ENCODE assay signal across 24 mouse cellular contexts in the genomic region with DNA sequence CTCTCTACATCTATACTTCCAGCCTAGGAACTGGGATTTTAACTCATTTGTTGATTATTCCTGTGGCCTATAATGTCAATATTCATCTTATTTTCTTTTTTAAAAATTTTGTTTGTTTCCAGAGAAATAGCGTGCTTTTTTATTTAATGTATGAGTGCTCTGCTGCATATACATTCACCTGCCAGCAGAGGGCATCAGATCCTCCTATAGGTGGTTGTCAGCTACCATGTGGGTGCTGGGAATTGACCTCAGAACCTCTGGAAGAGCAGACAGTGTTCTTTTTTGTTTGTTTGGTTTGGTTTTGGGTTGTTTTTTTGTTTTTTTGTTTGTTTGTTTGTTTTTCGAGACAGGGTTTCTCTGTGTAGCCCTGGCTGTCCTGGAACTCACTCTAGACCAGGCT. TPM values are rescaled to one million over a fixed set of nuclear protein-coding genes. Genes with fewer than 3 reads are reported as not detected.
A peak's percentile ranks its signal among the peaks of the same experiment; 100 is the strongest.
DNase-seq lines count a peak whose midpoint lies in the region; ATAC-seq and TF ChIP-seq lines count a peak whose summit lies in the region.
"Had no signal": no experiment of that assay in that cellular context is flagged by ENCODE, and none has a peak within 500 bp of the region (broad histone marks: within the 10 kb centered on the region; RNA-seq: fewer than 3 reads in every experiment).

No protein-coding gene starts in this region.

- H3K9me3 ChIP-seq in liver, embryonic 14.5 days (ENCODE audit: control insufficient read depth, low read length) = no peaks in the 10 kb centered on the region
- H3K9me3 ChIP-seq in liver, embryonic 12.5 days (replicated peaks) = peaks cover 7% of the 10 kb centered on the region; the same call in 1 of the 2 replicates
- no peaks in the 10 kb centered on the region for H3K9me3 ChIP-seq in ES-Bruce4 (replicated peaks; ENCODE audit: control insufficient read depth, insufficient read depth, low read length, poor library complexity, severe bottlenecking)
- H3K9me3 ChIP-seq: embryonic facial prominence, embryonic 12.5 days; liver, embryonic 15.5 days had no signal

- peak; percentile 40 for TF ChIP-seq CTCF in heart, adult 2 months (IDR thresholded peaks at IDR 0.05)
- TF ChIP-seq CTCF in liver, embryonic 14.5 days (IDR thresholded peaks at IDR 0.05; ENCODE audit: low read depth) = peak; percentile 43
- peak; percentile 4 for TF ChIP-seq CTCF in ES-Bruce4 (IDR thresholded peaks at IDR 0.05; ENCODE audit: low read depth, low read length)
- peak; percentile 7; the same call in 1 of the 2 replicates for TF ChIP-seq CTCF in small intestine, adult 2 months (IDR thresholded peaks at IDR 0.05; ENCODE audit: extremely low read depth, insufficient read length, insufficient replicate concordance, low read depth, low read length)

- no peak overlapping the region for H3K9ac ChIP-seq in heart, adult 2 months (ENCODE audit: low read depth, low read length)
- no peak overlapping the region for H3K9ac ChIP-seq in liver, embryonic 14.5 days (replicated peaks)
- H3K9ac ChIP-seq in liver, embryonic 12.5 days = no peak overlapping the region
- no peak overlapping the region for H3K9ac ChIP-seq in ES-Bruce4 (ENCODE audit: low read depth, poor library complexity, severe bottlenecking)
- H3K9ac ChIP-seq: embryonic facial prominence, embryonic 12.5 days; heart, embryonic 13.5 days; limb, embryonic 12.5 days; liver, embryonic 15.5 days had no signal

- no peaks in the 10 kb centered on the region for H3K27me3 ChIP-seq in heart, adult 2 months (ENCODE audit: control insufficient read depth, insufficient read depth, low read length)
- no peaks in the 10 kb centered on the region for H3K27me3 ChIP-seq in liver, embryonic 14.5 days (ENCODE audit: control insufficient read depth, insufficient read depth, low read length)
- H3K27me3 ChIP-seq in liver, embryonic 12.5 days (replicated peaks) = peaks cover 3% of the 10 kb centered on the region; the same call in 1 of the 2 replicates
- no peaks in the 10 kb centered on the region for H3K27me3 ChIP-seq in ES-Bruce4 (ENCODE audit: control insufficient read depth, insufficient read depth, low read length, poor library complexity, severe bottlenecking)
- H3K27me3 ChIP-seq in small intestine, adult 2 months (ENCODE audit: control insufficient read depth, insufficient read depth, low read length) = no peaks in the 10 kb centered on the region
- H3K27me3 ChIP-seq: liver, embryonic 15.5 days had no signal

- no peak overlapping the region for H3K4me2 ChIP-seq in liver, embryonic 14.5 days (ENCODE audit: low read depth)
- H3K4me2 ChIP-seq in liver, embryonic 12.5 days = no peak overlapping the region
- H3K4me2 ChIP-seq: embryonic facial prominence, embryonic 12.5 days; heart, embryonic 13.5 days; limb, embryonic 12.5 days; liver, embryonic 15.5 days had no signal

- WGBS in heart, adult 2 months = 66% methylated on average over 2 of the region's 2 CpGs
- 59% methylated on average over 2 of the region's 2 CpGs for WGBS in liver, embryonic 14.5 days (ENCODE audit: insufficient replicate concordance)
- WGBS in liver, embryonic 12.5 days (ENCODE audit: insufficient replicate concordance) = 65% methylated on average over 2 of the region's 2 CpGs
- 91% methylated on average over 2 of the region's 2 CpGs for whole genome bisulfite sequencing in small intestine, adult 2 months

- no peak for ATAC-seq in liver, embryonic 14.5 days (ENCODE audit: insufficient read depth)
- no peak for ATAC-seq in liver, embryonic 12.5 days
- ATAC-seq in erythroblast, adult 5-6 weeks (replicated peaks; ENCODE audit: low FRiP score, poor library complexity, severe bottlenecking) = no peak
- ATAC-seq: forebrain, embryonic 14.5 days; hindbrain, embryonic 16.5 days; midbrain, embryonic 16.5 days had no signal

- TF ChIP-seq POLR2A in heart, adult 2 months (IDR thresholded peaks at IDR 0.05; ENCODE audit: insufficient read depth, low read depth, low read length) = no peak
- no peak for TF ChIP-seq POLR2A in ES-Bruce4 (IDR thresholded peaks at IDR 0.05; ENCODE audit: insufficient read depth, low read length)
- no peak for TF ChIP-seq POLR2A in small intestine, adult 2 months (IDR thresholded peaks at IDR 0.05; ENCODE audit: low read depth, low read length)

- TF ChIP-seq EP300 in heart, adult 2 months (IDR thresholded peaks at IDR 0.05; ENCODE audit: insufficient read depth, low read depth, low read length) = no peak
- no peak for TF ChIP-seq EP300 in liver, embryonic 14.5 days (IDR thresholded peaks at IDR 0.05; ENCODE audit: low read depth)
- no peak for TF ChIP-seq EP300 in ES-Bruce4 (IDR thresholded peaks at IDR 0.05; ENCODE audit: insufficient read depth, low read depth, low read length)

- H3K4me3 ChIP-seq in heart, adult 2 months = no peak overlapping the region
- no peak overlapping the region for H3K4me3 ChIP-seq in liver, embryonic 14.5 days (ENCODE audit: insufficient read depth in 1 of 2, low read depth in 2 of 2, low read length in 2 of 2)
- no peak overlapping the region for H3K4me3 ChIP-seq in liver, embryonic 12.5 days
- no peak overlapping the region for H3K4me3 ChIP-seq in ES-Bruce4 (ENCODE audit: low read depth, low read length)
- no peak overlapping the region for H3K4me3 ChIP-seq in small intestine, adult 2 months (ENCODE audit: low read depth, low read length)
- H3K4me3 ChIP-seq: embryonic facial prominence, embryonic 12.5 days; heart, embryonic 13.5 days; limb, embryonic 12.5 days; liver, embryonic 15.5 days had no signal

- no peak for DNase-seq in heart, adult 2 months
- DNase-seq in heart, postnatal 10 days = no peak
- DNase-seq in liver, embryonic 14.5 days (ENCODE audit: low read depth in 3 of 3, low spot score in 3 of 3) = no peak
- no peak for DNase-seq in gastrocnemius, postnatal 14 days
- DNase-seq: adrenal gland, adult 8-10 months; cerebellum, postnatal 10 days; heart, postnatal 4 days; kidney, adult 2 months; kidney, postnatal 25 days; right cerebral cortex, postnatal 14 days had no signal

- H3K4me1 ChIP-seq in heart, adult 2 months (ENCODE audit: control insufficient read depth, insufficient read depth, low read length) = peaks cover 1% of the 10 kb centered on the region; the same call in 1 of the 2 replicates
- H3K4me1 ChIP-seq in liver, embryonic 14.5 days (replicated peaks; ENCODE audit: control insufficient read depth in 2 of 2, insufficient read depth in 2 of 2, low read length in 1 of 2) = peaks cover 9 to 13% of the 10 kb centered on the region in 2 experiments
- H3K4me1 ChIP-seq in liver, embryonic 12.5 days = peaks cover 24% of the 10 kb centered on the region
- H3K4me1 ChIP-seq in ES-Bruce4 (ENCODE audit: control insufficient read depth, insufficient read depth, low read length) = no peaks in the 10 kb centered on the region
- peaks cover 6% of the 10 kb centered on the region; the same call in 1 of the 2 replicates for H3K4me1 ChIP-seq in small intestine, adult 2 months (ENCODE audit: control insufficient read depth, insufficient read depth, insufficient read length, low read length)

- H3K79me2 ChIP-seq in heart, adult 2 months (replicated peaks; ENCODE audit: control insufficient read depth, insufficient read depth, low read length) = no peaks in the 10 kb centered on the region

- H3K36me3 ChIP-seq in heart, adult 2 months (ENCODE audit: control insufficient read depth, insufficient read depth, low read length) = peaks cover 2% of the 10 kb centered on the region; the same call in 1 of the 2 replicates
- H3K36me3 ChIP-seq in liver, embryonic 14.5 days (replicated peaks; ENCODE audit: control insufficient read depth, insufficient read depth, low read depth) = no peaks in the 10 kb centered on the region
- peaks cover 6% of the 10 kb centered on the region for H3K36me3 ChIP-seq in liver, embryonic 12.5 days
- no peaks in the 10 kb centered on the region for H3K36me3 ChIP-seq in ES-Bruce4 (ENCODE audit: control insufficient read depth, insufficient read depth, low read length, poor library complexity, severe bottlenecking)
- H3K36me3 ChIP-seq in small intestine, adult 2 months (ENCODE audit: control insufficient read depth, insufficient read depth, low read length) = peaks cover under 1% of the 10 kb centered on the region

- intact Hi-C loops in heart, adult 2 months (cut with DNase I) = no loop called here
- intact Hi-C loops in heart, postnatal 10 days (cut with DNase I) = no loop called here
- intact Hi-C loops in gastrocnemius, postnatal 14 days (cut with DNase I; ENCODE audit: low total_unique reads) = no loop called here

- H3K27ac ChIP-seq in heart, adult 2 months = no peak overlapping the region
- no peak overlapping the region for H3K27ac ChIP-seq in liver, embryonic 14.5 days
- H3K27ac ChIP-seq in liver, embryonic 12.5 days = no peak overlapping the region
- no peak overlapping the region for H3K27ac ChIP-seq in ES-Bruce4 (ENCODE audit: insufficient read depth, low read length)
- no peak overlapping the region for H3K27ac ChIP-seq in small intestine, adult 2 months (ENCODE audit: insufficient read depth, low read depth, low read length)
- H3K27ac ChIP-seq: embryonic facial prominence, embryonic 12.5 days; heart, embryonic 13.5 days; limb, embryonic 12.5 days; liver, embryonic 15.5 days had no signal

RNA-seq across cellular contexts. Expression of a gene that starts 3.1 kb away (rescaled TPM):
- total RNA-seq in heart, adult 2 months (2021) = 10 to 100 TPM; 11.2 to 13.1 TPM
- 8.4 and 15.3 TPM in 2 replicates for polyA plus RNA-seq in heart, adult 2 months (2012; rRNA removed)
- 10 to 100 TPM; 13.3 to 14.4 TPM for total RNA-seq in heart, postnatal 10 days (2021)
- 14.8 and 18.6 TPM in 2 replicates for polyA plus RNA-seq in liver, embryonic 14.5 days (2012; rRNA removed)
- polyA plus RNA-seq in liver, embryonic 14.5 days (2014; fragmentation: Nextera tagmentation; extraction: Ambion mirVana) = 18.0 and 20.1 TPM in 2 replicates
- polyA plus RNA-seq in liver, embryonic 12.5 days (2016; fragmentation: Nextera tagmentation; extraction: Ambion mirVana) = 33.8 and 35.2 TPM in 2 replicates
- polyA plus RNA-seq in ES-Bruce4 (2011; ENCODE audit: insufficient read depth, insufficient read length, low read depth, missing spikeins) = 58.6 and 62.4 TPM in 2 replicates
- polyA plus RNA-seq in small intestine, adult 2 months (2012; rRNA removed) = 11.3 and 14.7 TPM in 2 replicates
- 2.9 and 4.8 TPM in 2 replicates for total RNA-seq in erythroblast, adult 5-6 weeks (2015; ENCODE audit: low replicate concordance)
- 17.0 and 24.2 TPM in 2 replicates for total RNA-seq in erythroblast, adult 5-6 weeks (2017; ENCODE audit: low replicate concordance)
- total RNA-seq in gastrocnemius, postnatal 14 days (2021) = 10 to 100 TPM; 13.3 to 16.2 TPM

RNA-seq across cellular contexts. Expression of a gene that starts 6.0 kb away (rescaled TPM):
- total RNA-seq in heart, adult 2 months (2021) = not detected
- polyA plus RNA-seq in heart, adult 2 months (2012; rRNA removed) = not detected in 2 replicates
- not detected for total RNA-seq in heart, postnatal 10 days (2021)
- polyA plus RNA-seq in liver, embryonic 14.5 days (2012; rRNA removed) = 1.3 and 1.8 TPM in 2 replicates
- polyA plus RNA-seq in liver, embryonic 14.5 days (2014; fragmentation: Nextera tagmentation; extraction: Ambion mirVana) = 0.89 and 0.91 TPM in 2 replicates
- polyA plus RNA-seq in liver, embryonic 12.5 days (2016; fragmentation: Nextera tagmentation; extraction: Ambion mirVana) = 0.96 and 1.1 TPM in 2 replicates
- polyA plus RNA-seq in ES-Bruce4 (2011; ENCODE audit: insufficient read depth, insufficient read length, low read depth, missing spikeins) = not detected in 2 replicates
- 0.94 and 1.1 TPM in 2 replicates for polyA plus RNA-seq in small intestine, adult 2 months (2012; rRNA removed)
- 0.19 and 0.42 TPM in 2 replicates for total RNA-seq in erythroblast, adult 5-6 weeks (2015; ENCODE audit: low replicate concordance)
- total RNA-seq in erythroblast, adult 5-6 weeks (2017; ENCODE audit: low replicate concordance) = 0.28 and 0.77 TPM in 2 replicates
- total RNA-seq in gastrocnemius, postnatal 14 days (2021) = not detected
- total RNA-seq: adrenal gland, adult 8-10 months; heart, postnatal 4 days; megakaryocyte-erythroid progenitor cell, adult 5-6 weeks; neutrophil, adult 5-6 weeks had no signal
- polyA plus RNA-seq: embryonic facial prominence, embryonic 12.5 days; hindbrain, embryonic 16.5 days; midbrain, embryonic 16.5 days had no signal

RNA-seq across cellular contexts. Expression of a gene that starts 33.4 kb away (rescaled TPM):
- not detected for total RNA-seq in heart, adult 2 months (2021)
- polyA plus RNA-seq in heart, adult 2 months (2012; rRNA removed) = 0.06 TPM in 1 of 2 replicates, not detected in the other
- under 1 TPM in 1 of 2 experiments, not detected in 1; 0.31 TPM for total RNA-seq in heart, postnatal 10 days (2021)
- 0.03 and 0.07 TPM in 2 replicates for polyA plus RNA-seq in liver, embryonic 14.5 days (2012; rRNA removed)
- polyA plus RNA-seq in liver, embryonic 14.5 days (2014; fragmentation: Nextera tagmentation; extraction: Ambion mirVana) = 0.10 TPM in 1 of 2 replicates, not detected in the other
- polyA plus RNA-seq in liver, embryonic 12.5 days (2016; fragmentation: Nextera tagmentation; extraction: Ambion mirVana) = 0.06 and 0.14 TPM in 2 replicates
- polyA plus RNA-seq in ES-Bruce4 (2011; ENCODE audit: insufficient read depth, insufficient read length, low read depth, missing spikeins) = not detected in 2 replicates
- polyA plus RNA-seq in small intestine, adult 2 months (2012; rRNA removed) = 0.13 and 0.19 TPM in 2 replicates
- not detected in 2 replicates for total RNA-seq in erythroblast, adult 5-6 weeks (2015; ENCODE audit: low replicate concordance)
- not detected in 2 replicates for total RNA-seq in erythroblast, adult 5-6 weeks (2017; ENCODE audit: low replicate concordance)
- not detected for total RNA-seq in gastrocnemius, postnatal 14 days (2021)
- total RNA-seq: heart, postnatal 4 days; megakaryocyte-erythroid progenitor cell, adult 5-6 weeks; neutrophil, adult 5-6 weeks had no signal
- polyA plus RNA-seq: C2C12; embryonic facial prominence, embryonic 12.5 days had no signal

RNA-seq across cellular contexts. Expression of a gene that starts 33.5 kb away (rescaled TPM):
- total RNA-seq in heart, adult 2 months (2021) = 10 to 100 TPM; 80.9 to 87.1 TPM
- 124 and 155 TPM in 2 replicates for polyA plus RNA-seq in heart, adult 2 months (2012; rRNA removed)
- total RNA-seq in heart, postnatal 10 days (2021) = 100 to 1,000 TPM; 103 TPM
- 46.5 and 53.4 TPM in 2 replicates for polyA plus RNA-seq in liver, embryonic 14.5 days (2012; rRNA removed)
- 80.3 and 83.1 TPM in 2 replicates for polyA plus RNA-seq in liver, embryonic 14.5 days (2014; fragmentation: Nextera tagmentation; extraction: Ambion mirVana)
- 120 and 124 TPM in 2 replicates for polyA plus RNA-seq in liver, embryonic 12.5 days (2016; fragmentation: Nextera tagmentation; extraction: Ambion mirVana)
- 109 and 122 TPM in 2 replicates for polyA plus RNA-seq in ES-Bruce4 (2011; ENCODE audit: insufficient read depth, insufficient read length, low read depth, missing spikeins)
- polyA plus RNA-seq in small intestine, adult 2 months (2012; rRNA removed) = 382 and 644 TPM in 2 replicates
- total RNA-seq in erythroblast, adult 5-6 weeks (2015; ENCODE audit: low replicate concordance) = 24.4 and 25.7 TPM in 2 replicates
- total RNA-seq in erythroblast, adult 5-6 weeks (2017; ENCODE audit: low replicate concordance) = 18.8 and 21.4 TPM in 2 replicates
- 10 to 100 TPM; 84.4 to 85.1 TPM for total RNA-seq in gastrocnemius, postnatal 14 days (2021)

RNA-seq across cellular contexts. Expression of a gene that starts 42.5 kb away (rescaled TPM):
- total RNA-seq in heart, adult 2 months (2021) = 10 to 100 TPM; 44.5 to 44.7 TPM
- 57.7 and 82.3 TPM in 2 replicates for polyA plus RNA-seq in heart, adult 2 months (2012; rRNA removed)
- 10 to 100 TPM; 29.0 to 36.7 TPM for total RNA-seq in heart, postnatal 10 days (2021)
- 11.0 and 11.8 TPM in 2 replicates for polyA plus RNA-seq in liver, embryonic 14.5 days (2012; rRNA removed)
- 8.8 TPM in 2 replicates for polyA plus RNA-seq in liver, embryonic 14.5 days (2014; fragmentation: Nextera tagmentation; extraction: Ambion mirVana)
- polyA plus RNA-seq in liver, embryonic 12.5 days (2016; fragmentation: Nextera tagmentation; extraction: Ambion mirVana) = 16.5 and 19.1 TPM in 2 replicates
- 17.5 and 17.8 TPM in 2 replicates for polyA plus RNA-seq in ES-Bruce4 (2011; ENCODE audit: insufficient read depth, insufficient read length, low read depth, missing spikeins)
- polyA plus RNA-seq in small intestine, adult 2 months (2012; rRNA removed) = 39.5 and 49.1 TPM in 2 replicates
- 1.2 and 4.4 TPM in 2 replicates for total RNA-seq in erythroblast, adult 5-6 weeks (2015; ENCODE audit: low replicate concordance)
- total RNA-seq in erythroblast, adult 5-6 weeks (2017; ENCODE audit: low replicate concordance) = 2.8 and 14.5 TPM in 2 replicates
- total RNA-seq in gastrocnemius, postnatal 14 days (2021) = 10 to 100 TPM; 21.2 to 21.4 TPM
